Mouse (Mus musculus) right cerebral cortex, postnatal 4 days (tissue): Measurements from ENCODE around the gene Pram1.
"Not testable (repeated sequence)": the region's sequence is repeated elsewhere in the genome, so short reads cannot be mapped to it uniquely, and the experiment has no call there.

Experiments used
- DNase-seq: peaks from one replicate; pipeline ENCODE4 v3.0.0-alpha.2; 2022

Gene Pram1

GRCm38 (mm10) chr17:33637516-33638276, at the start of gene Pram1:
TSS of gene Pram1 (plus strand) at chr17:33638056.
- no peak for DNase-seq

GRCm38 (mm10) chr17:33597271-33597670, 40.6 kb upstream of the Pram1 start:
- no peak for DNase-seq

- DNase-seq: no peak
Measured at GRCm38 (mm10) chr17:33598506-33598905, 39.4 kb upstream of the Pram1 start.

- DNase-seq: no peak
Measured at GRCm38 (mm10) chr17:33599836-33600475, 37.9 kb upstream of the Pram1 start.

- no peak for DNase-seq
Measured at GRCm38 (mm10) chr17:33600831-33601230, 37.0 kb upstream of the Pram1 start.

GRCm38 (mm10) chr17:33601947-33602346, 35.9 kb upstream of the Pram1 start:
- no peak for DNase-seq

- no peak for DNase-seq
Measured at GRCm38 (mm10) chr17:33607273-33607672, 30.6 kb upstream of the Pram1 start.

- DNase-seq: no peak
Measured at GRCm38 (mm10) chr17:33610548-33610947, 27.3 kb upstream of the Pram1 start.

- not testable (repeated sequence) for DNase-seq
Measured at GRCm38 (mm10) chr17:33613726-33614125, 24.1 kb upstream of the Pram1 start.

- DNase-seq: no peak
Measured at GRCm38 (mm10) chr17:33627281-33627680, 10.6 kb upstream of the Pram1 start.

- DNase-seq: peak; percentile 85
Measured at GRCm38 (mm10) chr17:33628621-33629486, 9.0 kb upstream of the Pram1 start, which contains the start of gene Zfp414. TSS of gene Zfp414 (plus strand) at chr17:33629090.

- no peak for DNase-seq
Measured at GRCm38 (mm10) chr17:33629487-33630125, 8.2 kb upstream of the Pram1 start.

- no peak for DNase-seq
Measured at GRCm38 (mm10) chr17:33630171-33630895, 7.5 kb upstream of the Pram1 start.

- DNase-seq: no peak
Measured at GRCm38 (mm10) chr17:33631236-33631635, 6.6 kb upstream of the Pram1 start.

- DNase-seq: no peak
Measured at GRCm38 (mm10) chr17:33631796-33632195, 6.1 kb upstream of the Pram1 start.

- DNase-seq: no peak
Measured at GRCm38 (mm10) chr17:33637038-33637437, 818 bp upstream of the Pram1 start.

- DNase-seq: no peak
Measured at GRCm38 (mm10) chr17:33639743-33640142, 1.9 kb downstream of the Pram1 start.

GRCm38 (mm10) chr17:33644068-33644467, 6.2 kb downstream of the Pram1 start:
- DNase-seq: no peak

- DNase-seq: no peak
Measured at GRCm38 (mm10) chr17:33645073-33645472, 7.2 kb downstream of the Pram1 start.

- DNase-seq: no peak
Measured at GRCm38 (mm10) chr17:33649781-33650475, 12.1 kb downstream of the Pram1 start.

- no peak for DNase-seq
Measured at GRCm38 (mm10) chr17:33666813-33667212, 29.0 kb downstream of the Pram1 start.

GRCm38 (mm10) chr17:33669681-33670080, 31.8 kb downstream of the Pram1 start:
- no peak for DNase-seq
